Mouse (Mus musculus) liver, postnatal 0 days (tissue): Measurements from ENCODE around the gene Suox.

Experiments used
- CTCF ChIP-seq: sonication (generic); IDR thresholded peaks from 2 replicates; pipeline ENCODE4 v1.5.1; 2016; ENCODE audit warnings: antibody characterized with exemption, low read depth
- EP300 ChIP-seq: IDR thresholded peaks from 2 replicates; pipeline ENCODE4 v1.6.1; 2016; ENCODE audit warnings: antibody characterized with exemption, low read depth, mild to moderate bottlenecking

DNA sequence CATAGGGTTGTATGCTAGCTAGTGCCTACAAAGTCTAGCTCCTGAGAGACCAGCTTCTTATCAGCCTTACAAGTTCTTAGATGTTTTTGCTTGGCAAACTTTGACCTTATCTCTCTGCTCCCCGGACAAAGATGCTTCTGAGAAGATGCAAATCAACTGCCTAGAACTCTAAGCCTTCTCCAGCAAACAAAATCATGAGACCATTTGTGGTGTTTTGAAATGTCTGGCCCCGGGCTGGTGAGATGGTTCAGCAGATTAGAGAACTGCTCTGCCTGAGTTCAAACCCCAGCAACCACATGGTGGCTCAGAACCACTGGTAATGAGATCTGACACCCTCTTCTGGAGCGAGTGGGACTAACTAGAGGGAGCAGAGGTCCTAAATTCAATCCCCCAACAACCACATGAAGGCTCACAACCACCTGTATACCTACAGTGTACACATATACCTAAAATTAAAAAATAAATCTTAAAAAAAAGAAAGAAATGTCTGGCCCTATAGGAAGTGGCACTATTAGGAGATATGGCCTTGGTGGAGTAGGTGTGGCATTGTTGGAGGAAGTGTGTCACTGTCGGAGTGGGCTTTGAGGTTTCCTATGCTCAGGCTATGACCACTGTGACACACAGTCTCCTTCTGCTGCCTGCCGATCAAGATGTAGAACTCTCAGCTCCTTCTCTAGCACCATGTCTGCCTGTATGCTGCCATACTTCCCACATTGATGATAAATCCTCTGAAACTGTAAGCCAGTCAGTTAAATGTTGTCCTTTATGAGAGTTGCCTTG is 10.2 kb downstream of the Suox start:
- TF ChIP-seq EP300 (no peak), CTCF (no peak)
